Mouse (Mus musculus) forebrain, embryonic 11.5 days (tissue): Measurements from ENCODE around the gene Arfgap3. TPM values are rescaled to one million over a fixed set of nuclear protein-coding genes. Genes with fewer than 3 reads are reported as not detected.
"Not testable (repeated sequence)": the region's sequence is repeated elsewhere in the genome, so short reads cannot be mapped to it uniquely, and the experiment has no call there.

Experiments used
- ATAC-seq: fragments of 200-750 bp; cut with Nextera tagmentation; replicated peaks from 2 replicates; pipeline ENCODE4 v1.8.0; 2017; ENCODE audit warnings: moderate TSS enrichment; ENCODE audit not compliant: low FRiP score
- DNase-seq: peaks from one replicate; pipeline ENCODE4 v3.0.0-alpha.2; 2017; ENCODE audit warnings: low spot score
- H3K27ac ChIP-seq: fragments of 300-500 bp; sonication (generic); 2 replicates; pipeline ENCODE4 v1.5.1; 2014; ENCODE audit warnings: low read depth, low read length
- H3K27me3 ChIP-seq: fragments of 300-500 bp; sonication (generic); 2 replicates; pipeline ENCODE4 v1.6.1; 2014; ENCODE audit warnings: mild to moderate bottlenecking, low read length, mixed read lengths; ENCODE audit not compliant: control insufficient read depth, insufficient read depth
- H3K36me3 ChIP-seq: fragments of 300-500 bp; sonication (generic); 2 replicates; pipeline ENCODE4 v1.6.1; 2014; ENCODE audit warnings: mild to moderate bottlenecking, low read length, moderate library complexity, mixed read lengths; ENCODE audit not compliant: control insufficient read depth, insufficient read depth
- H3K4me1 ChIP-seq: fragments of 300-500 bp; sonication (generic); replicated peaks from 2 replicates; pipeline ENCODE4 v1.6.1; 2014; ENCODE audit warnings: low read length, mixed read lengths; ENCODE audit not compliant: control insufficient read depth, insufficient read depth
- H3K4me2 ChIP-seq: fragments of 300-500 bp; sonication (generic); 2 replicates; pipeline ENCODE4 v1.6.1; 2014; ENCODE audit warnings: low read depth, mild to moderate bottlenecking, low read length, moderate library complexity, mixed read lengths; ENCODE audit not compliant: severe bottlenecking
- H3K4me3 ChIP-seq: fragments of 300-500 bp; sonication (generic); 2 replicates; pipeline ENCODE4 v1.5.1; 2014; ENCODE audit warnings: low read depth, low read length
- H3K9ac ChIP-seq: fragments of 300-500 bp; sonication (generic); 2 replicates; pipeline ENCODE4 v1.6.1; 2014; ENCODE audit warnings: low read length
- H3K9me3 ChIP-seq: fragments of 300-500 bp; sonication (generic); 2 replicates; pipeline ENCODE4 v1.6.1; 2016; ENCODE audit warnings: low read length, mixed read lengths; ENCODE audit not compliant: control insufficient read depth
- WGBS: fragments of 180-500 bp; shearing (Covaris S2); extraction: QIAGEN DNeasy Blood & Tissue Kit; methylation state at CpG from one replicate; pipeline ENCODE4 v1.1.7; 2014; 5-methylcytosine and 5-hydroxymethylcytosine counted together
- polyA plus RNA-seq: library from polyadenylated mRNA; unstranded; fragments of >200 nt; fragmentation: Nextera tagmentation; extraction: Ambion mirVana; gene quantifications from 2 replicates; pipeline ENCODE4 v1.2.1, GENCODE M21; 2014

The Arfgap3 gene
- polyA plus RNA-seq, 1 experiment from 2014 or later: 35.0 TPM

DNA sequence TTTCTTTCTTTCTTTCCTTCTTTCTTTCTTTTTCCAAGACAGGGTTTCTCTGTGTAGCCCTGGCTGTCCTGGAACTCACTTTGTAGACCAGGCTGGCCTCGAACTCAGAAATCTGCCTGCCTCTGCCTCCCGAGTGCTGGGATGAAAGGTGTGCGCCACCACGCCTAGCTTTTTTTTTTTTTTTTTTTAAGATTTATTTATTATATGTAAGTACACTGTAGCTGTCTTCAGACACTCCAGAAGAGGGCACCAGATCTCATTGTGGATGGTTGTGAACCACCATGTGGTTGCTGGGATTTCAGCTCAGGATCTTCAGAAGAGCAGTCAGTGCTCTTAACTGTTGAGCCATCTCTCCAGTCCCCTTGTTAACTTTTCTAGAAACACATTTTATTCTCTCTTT is 18.7 kb upstream of the Arfgap3 start:
- not testable (repeated sequence) for ATAC-seq, H3K27ac ChIP-seq, H3K9me3 ChIP-seq, H3K4me2 ChIP-seq, H3K36me3 ChIP-seq, DNase-seq, H3K4me1 ChIP-seq, H3K27me3 ChIP-seq, H3K4me3 ChIP-seq, H3K9ac ChIP-seq
- WGBS: 96% methylated on average over 4 of the region's 4 CpGs

DNA sequence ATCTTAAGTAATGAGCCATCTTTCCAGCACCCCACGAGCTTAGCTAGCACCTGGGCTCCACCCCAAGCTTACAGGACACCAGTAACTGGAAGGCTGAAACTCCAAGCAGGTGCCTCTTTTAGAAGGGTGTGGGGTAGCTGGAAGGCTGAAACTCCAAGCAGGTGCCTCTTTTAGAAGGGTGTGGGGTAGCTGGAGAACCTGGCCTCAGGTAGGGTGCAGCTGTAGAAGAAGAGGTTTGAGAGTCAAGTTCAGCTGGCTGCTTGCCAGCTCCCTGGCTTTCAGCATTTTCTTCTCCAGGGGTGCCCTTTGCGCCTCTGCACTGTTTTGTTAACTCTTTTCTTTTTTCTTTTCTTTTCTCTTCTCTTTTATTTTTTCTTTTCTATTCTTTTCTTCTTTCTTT is 18.2 kb upstream of the Arfgap3 start:
- peaks cover 2% of the 10 kb centered on the region for H3K27me3 ChIP-seq
- no peak for DNase-seq

DNA sequence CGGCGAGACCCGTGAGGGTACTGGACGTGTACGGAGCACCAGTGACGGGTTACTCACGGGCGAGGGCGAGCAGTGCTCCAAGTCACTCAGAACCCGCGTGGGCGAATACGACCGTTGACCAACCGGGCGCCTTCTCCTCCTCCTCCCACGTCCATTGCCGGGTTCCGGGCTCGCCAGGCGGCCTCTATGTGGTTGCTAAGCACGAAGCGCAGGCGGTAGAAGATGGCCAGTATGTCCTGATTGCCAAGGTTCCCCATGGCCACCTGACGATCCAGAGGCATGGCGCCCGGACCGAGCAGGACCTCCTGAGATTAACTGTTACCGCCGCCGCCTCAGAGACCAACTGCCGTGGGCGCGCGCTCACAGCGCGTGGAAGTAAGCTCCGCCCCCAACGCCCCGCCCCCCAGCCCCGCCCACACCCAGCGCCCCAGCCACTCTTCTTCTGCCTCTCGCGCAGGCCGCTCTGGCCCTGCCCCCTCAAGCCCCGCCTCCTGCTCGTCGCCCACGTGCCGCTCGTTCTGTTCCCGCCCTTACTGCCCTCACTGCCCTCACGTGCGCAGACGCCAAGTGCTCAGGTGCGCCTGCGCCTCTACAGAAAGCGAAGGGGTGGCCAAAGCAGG is 17.0 kb upstream of the Arfgap3 start:
- Histone ChIP-seq H3K9me3 (no peaks in the 10 kb centered on the region), H3K4me1 (no peaks in the 10 kb centered on the region; the same call in 1 of the 2 replicates), H3K4me2 (peak overlapping the region; percentile 39), H3K27me3 (peaks cover 2% of the 10 kb centered on the region), H3K9ac (no peak overlapping the region), H3K4me3 (peak overlapping the region; percentile 12; the same call in 1 of the 2 replicates), H3K27ac (no peak overlapping the region), H3K36me3 (no peaks in the 10 kb centered on the region)
- WGBS: 33% methylated on average over 58 of the region's 58 CpGs
- DNase-seq: peak; percentile 82
- peak; percentile 71 for ATAC-seq

More for the DNA sequence above, 18.2 kb upstream of the Arfgap3 start:
- H3K9ac ChIP-seq: no peak overlapping the region
- H3K9me3 ChIP-seq: no peaks in the 10 kb centered on the region
- no peak overlapping the region for H3K27ac ChIP-seq
- no peak overlapping the region for H3K4me3 ChIP-seq
- H3K4me1 ChIP-seq: no peaks in the 10 kb centered on the region; the same call in 1 of the 2 replicates
- H3K36me3 ChIP-seq: no peaks in the 10 kb centered on the region
- ATAC-seq: no peak
- WGBS: 90% methylated on average over 2 of the region's 2 CpGs
- no peak overlapping the region for H3K4me2 ChIP-seq

DNA sequence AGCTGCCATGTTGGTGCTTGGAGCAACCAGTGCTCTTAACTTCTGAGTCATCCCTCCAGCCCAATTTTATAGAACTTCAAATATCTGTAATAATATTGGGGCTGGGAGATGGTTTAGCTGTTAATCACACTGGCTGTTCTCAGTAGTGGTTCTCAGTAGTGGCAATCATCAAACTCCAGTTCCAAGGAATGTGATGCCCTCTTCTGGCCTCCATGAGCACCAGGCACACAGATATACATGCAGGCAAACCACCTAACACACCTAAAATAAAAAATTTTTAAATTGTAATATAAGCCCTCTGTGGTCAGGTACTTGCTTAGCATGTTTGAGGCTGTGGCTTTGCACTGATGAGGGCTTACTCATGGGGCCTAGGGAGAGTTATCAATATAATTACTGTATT is 15.7 kb upstream of the Arfgap3 start:
- no peak overlapping the region for H3K27ac ChIP-seq
- ATAC-seq: no peak
- no peaks in the 10 kb centered on the region for H3K36me3 ChIP-seq
- DNase-seq: no peak
- no peaks in the 10 kb centered on the region for H3K9me3 ChIP-seq
- H3K27me3 ChIP-seq: peaks cover 2% of the 10 kb centered on the region
- no peaks in the 10 kb centered on the region; the same call in 1 of the 2 replicates for H3K4me1 ChIP-seq
- no peak overlapping the region for H3K4me2 ChIP-seq
- no peak overlapping the region for H3K9ac ChIP-seq
- H3K4me3 ChIP-seq: no peak overlapping the region

DNA sequence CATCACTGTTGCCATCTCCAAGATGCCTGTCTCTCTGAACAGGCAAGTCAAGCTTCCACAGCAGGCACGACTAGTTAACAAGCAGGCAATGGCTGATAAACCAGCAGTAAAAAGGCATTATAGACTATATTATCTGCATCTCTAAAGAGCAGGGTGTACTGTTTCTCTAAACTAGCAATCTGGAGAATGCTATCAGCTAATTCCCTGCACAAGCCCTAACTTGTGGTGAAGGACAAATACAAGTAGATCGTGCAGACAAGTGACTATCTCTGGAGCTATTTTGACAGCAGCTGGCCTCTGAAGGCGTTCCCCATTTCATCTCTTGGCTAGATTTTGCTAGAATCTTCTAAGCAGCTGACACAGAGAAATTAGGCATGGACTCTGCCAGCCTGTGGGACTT is 14.1 kb upstream of the Arfgap3 start:
- no peak overlapping the region for H3K4me2 ChIP-seq
- peaks cover 2% of the 10 kb centered on the region for H3K27me3 ChIP-seq
- no peak overlapping the region for H3K4me3 ChIP-seq
- 78% methylated on average over 3 of the region's 3 CpGs for WGBS
- H3K36me3 ChIP-seq: no peaks in the 10 kb centered on the region
- ATAC-seq: no peak
- no peaks in the 10 kb centered on the region for H3K9me3 ChIP-seq
- no peaks in the 10 kb centered on the region; the same call in 1 of the 2 replicates for H3K4me1 ChIP-seq
- no peak overlapping the region for H3K27ac ChIP-seq
- no peak overlapping the region for H3K9ac ChIP-seq
- DNase-seq: no peak

DNA sequence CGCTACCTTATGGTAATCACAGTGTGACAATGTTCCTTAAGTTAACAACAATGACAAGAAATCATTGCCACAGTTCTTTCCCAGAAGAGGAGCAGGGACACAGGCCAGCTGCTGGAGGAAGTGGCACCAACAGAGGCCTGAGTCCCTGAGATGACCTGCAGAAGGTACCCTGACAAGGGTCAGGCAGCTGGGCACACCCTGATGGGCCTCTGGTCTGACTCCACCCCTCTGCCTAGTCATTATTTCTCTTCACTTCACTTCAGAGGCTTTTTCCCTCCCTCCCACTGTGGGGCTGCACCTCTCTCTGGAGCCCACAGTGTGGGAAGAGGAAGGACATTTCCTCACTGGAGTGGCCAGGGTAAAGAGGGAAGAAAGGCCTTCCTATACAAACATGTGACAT is 12.8 kb upstream of the Arfgap3 start:
- H3K9me3 ChIP-seq, DNase-seq, H3K36me3 ChIP-seq, H3K27me3 ChIP-seq, H3K4me2 ChIP-seq, H3K4me3 ChIP-seq, H3K4me1 ChIP-seq, H3K9ac ChIP-seq, ATAC-seq, H3K27ac ChIP-seq: not testable (repeated sequence)
- WGBS: 92% methylated on average over 1 of the region's 1 CpGs

DNA sequence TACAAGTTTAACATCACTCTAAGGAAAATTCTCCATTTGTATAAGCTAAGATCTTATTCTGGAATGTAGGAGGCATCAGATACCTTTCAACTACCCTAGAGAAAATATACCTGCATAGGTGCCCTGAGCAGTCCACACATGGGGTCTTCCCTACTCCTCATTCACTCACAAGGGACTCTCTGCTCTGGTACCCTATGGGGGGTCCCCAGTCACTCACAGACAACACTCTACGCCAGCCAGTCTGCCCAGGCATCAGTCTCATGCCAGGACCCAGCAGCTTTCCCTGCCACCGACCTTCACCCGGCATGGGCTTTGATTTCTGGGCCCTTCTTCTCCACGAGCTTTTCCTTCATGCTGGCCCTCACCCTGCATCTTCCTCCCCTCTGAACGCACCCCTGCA is 10.9 kb upstream of the Arfgap3 start:
- H3K9ac ChIP-seq, H3K27me3 ChIP-seq, DNase-seq, ATAC-seq, H3K36me3 ChIP-seq, H3K4me3 ChIP-seq, H3K4me2 ChIP-seq, H3K4me1 ChIP-seq, H3K27ac ChIP-seq, H3K9me3 ChIP-seq: not testable (repeated sequence)
- WGBS: 84% methylated on average over 4 of the region's 5 CpGs

DNA sequence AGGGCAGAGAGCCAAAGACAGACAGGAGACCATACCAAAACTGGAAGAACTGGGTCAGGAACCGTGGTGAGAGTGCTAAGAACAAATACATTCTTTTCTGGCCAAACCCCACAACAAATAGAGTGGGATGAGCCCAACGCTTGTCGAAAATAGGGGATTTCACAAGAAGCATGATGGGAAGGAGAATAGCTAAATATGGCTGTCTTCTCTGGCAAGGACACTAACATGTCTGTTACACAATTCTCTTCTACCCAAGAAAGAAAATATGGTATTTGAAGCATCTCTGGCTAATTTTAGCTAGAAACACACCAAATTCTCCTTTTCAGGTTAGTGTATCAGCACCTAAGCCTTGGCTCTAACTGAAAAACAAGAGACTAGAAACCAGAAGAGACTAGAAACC is 10.1 kb upstream of the Arfgap3 start:
- Histone ChIP-seq H3K4me2 (no peak overlapping the region), H3K4me1 (no peaks in the 10 kb centered on the region), H3K9me3 (no peaks in the 10 kb centered on the region), H3K27me3 (no peaks in the 10 kb centered on the region), H3K9ac (no peak overlapping the region), H3K36me3 (no peaks in the 10 kb centered on the region), H3K4me3 (no peak overlapping the region), H3K27ac (no peak overlapping the region)
- DNase-seq (no peak), ATAC-seq (no peak)
- 85% methylated on average over 3 of the region's 3 CpGs for WGBS

DNA sequence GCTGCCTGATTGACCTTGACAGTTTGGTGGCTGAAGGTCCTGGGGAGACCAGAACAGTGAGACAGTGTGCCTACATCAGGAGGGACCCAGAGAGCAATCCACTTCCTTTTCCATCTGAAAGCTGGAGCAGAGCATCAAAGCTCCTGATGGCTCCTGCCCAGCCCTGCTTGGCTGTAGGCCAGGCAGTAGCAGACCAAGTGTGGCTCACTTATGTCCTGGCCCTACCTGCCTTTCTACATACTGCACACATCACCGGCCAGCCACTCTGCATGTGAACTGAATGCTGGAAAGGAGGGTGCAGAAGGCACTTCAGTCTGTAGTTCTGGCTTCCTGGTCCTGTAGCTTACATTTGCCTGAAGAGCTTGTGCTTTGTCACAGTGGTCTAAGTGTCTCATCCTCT is 8.4 kb upstream of the Arfgap3 start:
- H3K4me1 ChIP-seq: no peaks in the 10 kb centered on the region
- WGBS: 92% methylated on average over 1 of the region's 1 CpGs
- ATAC-seq: no peak

More for the DNA sequence above, 8.4 kb upstream of the Arfgap3 start:
- Histone ChIP-seq H3K9me3 (no peaks in the 10 kb centered on the region), H3K4me3 (no peak overlapping the region), H3K4me2 (no peak overlapping the region), H3K27ac (no peak overlapping the region), H3K36me3 (no peaks in the 10 kb centered on the region), H3K27me3 (no peaks in the 10 kb centered on the region), H3K9ac (no peak overlapping the region)
- no peak for DNase-seq
